Mouse (Mus musculus) testis, adult 2 months (tissue): ENCODE measurements at regions not wholly inside any gene's neighbourhood (a gene's known extent, or its start where the extent isn't known, plus 50 kb on each side); places are given as distances from the start of the nearest gene placed in this dataset.

ENCODE experiments used
- H3K27ac ChIP-seq: fragments of 200-500 bp; 2 replicates; pipeline ENCODE4 v1.5.1; 2012; ENCODE audit warnings: low read depth, low read length; ENCODE audit not compliant: control insufficient read depth, insufficient read depth
- H3K27me3 ChIP-seq: fragments of 200-500 bp; 2 replicates; pipeline ENCODE4 v1.6.1; 2012; ENCODE audit warnings: mild to moderate bottlenecking, low read length, moderate library complexity; ENCODE audit not compliant: control insufficient read depth, insufficient read depth
- H3K36me3 ChIP-seq: fragments of 200-500 bp; 2 replicates; pipeline ENCODE4 v1.6.1; 2012; ENCODE audit warnings: mild to moderate bottlenecking, low read length; ENCODE audit not compliant: control insufficient read depth, insufficient read depth
- H3K4me1 ChIP-seq: fragments of 200-500 bp; 2 replicates; pipeline ENCODE4 v1.6.1; 2012; ENCODE audit warnings: low read length; ENCODE audit not compliant: control insufficient read depth, insufficient read depth
- H3K4me3 ChIP-seq: fragments of 200-500 bp; 2 replicates; pipeline ENCODE4 v1.5.1; 2012; ENCODE audit warnings: low read depth, mild to moderate bottlenecking, low read length, moderate library complexity, mixed read lengths; ENCODE audit not compliant: control insufficient read depth
- CTCF ChIP-seq: fragments of 200-500 bp; IDR thresholded peaks from 2 replicates; pipeline ENCODE4 v1.5.1; 2012; ENCODE audit warnings: low read depth, mild to moderate bottlenecking, inconsistent platforms, low read length, moderate library complexity; ENCODE audit not compliant: control insufficient read depth, insufficient read depth, insufficient replicate concordance
- POLR2A ChIP-seq: fragments of 200-500 bp; IDR thresholded peaks from 2 replicates; pipeline ENCODE4 v1.6.1; 2012; ENCODE audit warnings: low read depth, mild to moderate bottlenecking, inconsistent platforms, low read length, moderate library complexity; ENCODE audit not compliant: control insufficient read depth

DNA sequence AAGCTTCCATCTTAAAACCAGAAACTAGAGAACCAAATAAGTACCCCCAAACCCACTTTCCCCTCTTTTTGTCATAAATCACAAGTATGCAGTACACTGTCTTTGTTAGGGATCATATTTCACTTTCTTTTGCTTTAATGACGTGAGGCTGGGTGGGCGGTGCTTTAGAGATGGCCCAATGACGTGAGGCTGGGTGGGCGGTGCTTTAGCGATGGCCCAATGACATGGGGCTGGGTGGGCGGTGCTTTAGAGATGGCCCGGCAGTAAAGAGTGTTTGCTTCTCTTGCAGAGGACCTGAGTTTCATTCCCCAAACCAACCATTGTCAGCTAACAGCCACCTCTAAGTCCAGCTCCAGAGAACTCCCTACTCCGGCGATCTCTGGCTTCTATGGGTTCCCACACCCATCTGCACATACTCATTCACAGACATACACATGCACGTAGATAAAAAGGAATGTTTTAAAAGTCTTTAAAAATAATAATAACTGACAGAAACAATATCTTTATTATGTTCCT is 59.2 kb upstream of the Siah3 start:
- TF ChIP-seq CTCF, result no peak
- no peak for TF ChIP-seq POLR2A
- H3K36me3 ChIP-seq, result no peaks in the 10 kb centered on the region
- no peak overlapping the region for H3K27ac ChIP-seq
- H3K4me1 ChIP-seq, result peaks cover 6% of the 10 kb centered on the region
- peak overlapping the region; percentile 20 for H3K4me3 ChIP-seq
- H3K27me3 ChIP-seq, result no peaks in the 10 kb centered on the region

- H3K36me3 ChIP-seq, result no peaks in the 10 kb centered on the region
- H3K27me3 ChIP-seq, result no peaks in the 10 kb centered on the region
- TF ChIP-seq CTCF (no peak), POLR2A (no peak)
- no peak overlapping the region for H3K27ac ChIP-seq
- no peak overlapping the region for H3K4me3 ChIP-seq
- peaks cover 6% of the 10 kb centered on the region for H3K4me1 ChIP-seq
Observed at GRCm38 (mm10) chr14:75399678-75400077, 56.1 kb upstream of the Siah3 start.

GRCm38 (mm10) chr14:75402483-75403103 is 53.2 kb upstream of the Siah3 start:
- H3K36me3 ChIP-seq, result no peaks in the 10 kb centered on the region
- TF ChIP-seq CTCF (no peak), POLR2A (no peak)
- H3K27me3 ChIP-seq, result no peaks in the 10 kb centered on the region

More at GRCm38 (mm10) chr14:75402483-75403103, 53.2 kb upstream of the Siah3 start:
- Histone ChIP-seq H3K4me1 (no peaks in the 10 kb centered on the region), H3K4me3 (no peak overlapping the region), H3K27ac (no peak overlapping the region)
